Mouse (Mus musculus) liver, adult 2 months (tissue): ENCODE data around the gene Osr1.

Experiments used
- CTCF ChIP-seq: fragments of 200-500 bp; IDR thresholded peaks from 2 replicates; pipeline ENCODE4 v1.5.1; 2011; ENCODE audit warnings: low read depth, low read length, control low read depth
- POLR2A ChIP-seq: fragments of 200-500 bp; IDR thresholded peaks from 2 replicates; pipeline ENCODE4 v1.6.1; 2011; ENCODE audit warnings: low read length, control low read depth; ENCODE audit not compliant: insufficient read depth; ENCODE audit errors: extremely low read depth

DNA sequence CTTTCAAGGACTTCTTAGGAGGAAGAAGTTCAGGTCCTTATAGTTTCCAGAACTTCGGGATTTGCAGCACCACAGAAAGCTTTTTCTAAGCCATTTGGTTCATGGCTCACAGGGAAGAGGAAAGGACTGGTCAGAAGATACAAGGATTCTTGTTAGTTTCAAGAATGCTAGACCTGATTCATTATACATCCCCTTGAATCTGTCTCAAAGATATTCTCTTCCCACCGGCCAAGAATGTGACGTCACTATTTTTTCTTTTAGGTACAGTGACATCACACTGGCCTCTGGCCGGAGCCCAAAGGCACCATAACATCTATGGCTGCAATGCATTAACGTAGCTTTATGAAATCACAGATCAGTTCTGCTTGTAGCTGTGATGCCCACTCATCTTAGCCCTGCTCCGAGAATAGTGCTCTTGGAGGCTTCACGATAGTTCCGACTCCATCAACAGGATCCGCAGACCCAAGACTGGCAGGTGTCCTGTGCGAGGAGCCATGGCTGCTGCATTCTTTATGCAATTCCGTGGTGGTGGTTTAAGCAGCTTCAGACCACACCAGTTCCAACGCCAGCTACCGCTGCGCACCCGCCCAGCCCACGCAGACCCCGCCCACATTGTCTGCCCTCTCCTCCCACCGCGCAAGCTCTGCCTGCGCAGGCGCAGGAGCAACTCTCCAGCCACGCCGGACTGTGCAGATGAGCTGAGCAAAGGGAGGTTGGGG is 14.6 kb downstream of the Osr1 start:
- TF ChIP-seq CTCF (no peak), POLR2A (no peak)
